Mouse (Mus musculus): ENCODE results near the gene Acad10. TPM values are rescaled to one million over a fixed set of nuclear protein-coding genes. Genes with fewer than 3 reads are reported as not detected.
"Not testable (repeated sequence)": the region's sequence is repeated elsewhere in the genome, so short reads cannot be mapped to it uniquely, and the experiment has no call there.

Gene Acad10
- polyA plus RNA-seq, 1 experiment from 2014 or later, result 1.7 TPM

DNA sequence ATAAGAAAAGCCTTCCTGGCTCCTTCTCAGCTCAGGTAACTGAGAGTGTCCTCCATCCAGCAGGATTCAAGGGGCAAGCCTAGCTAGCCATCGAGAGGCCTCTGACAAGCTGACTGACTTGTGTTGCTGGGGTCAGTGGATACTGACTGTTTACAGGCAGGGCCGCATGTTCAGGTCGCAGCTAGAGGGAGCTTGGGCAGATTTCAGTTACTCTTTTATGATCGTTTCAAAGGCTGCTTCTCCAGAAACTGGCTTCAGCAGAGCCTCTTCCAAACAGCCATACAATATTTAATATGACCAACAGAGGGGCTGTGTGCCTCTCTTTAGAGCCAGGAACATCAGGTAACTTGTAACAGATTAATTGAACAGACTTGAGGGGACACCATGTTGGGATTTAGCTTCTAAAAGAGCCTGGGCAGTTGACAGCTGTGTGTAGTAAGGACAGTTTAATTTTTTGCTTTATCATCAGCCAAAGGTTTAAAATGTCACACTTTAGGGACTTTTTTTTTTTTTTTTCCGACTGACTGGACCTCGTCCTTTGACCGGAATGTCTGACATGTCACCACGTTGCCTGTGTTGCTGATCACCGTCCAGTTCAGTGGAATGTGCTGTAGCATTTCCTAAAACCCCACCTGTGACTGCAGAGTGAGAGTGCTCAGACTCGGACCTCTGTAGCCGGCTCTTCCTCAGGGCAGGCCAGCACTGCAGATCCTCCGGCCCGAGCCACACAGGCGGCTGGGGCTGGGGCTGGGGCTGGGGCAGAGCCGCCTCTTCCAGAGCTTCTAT is 26.0 kb upstream of the Acad10 start:
- 38% methylated on average over 15 of the region's 15 CpGs for WGBS
- Histone ChIP-seq H3K27me3 (replicated peaks) (no peaks in the 10 kb centered on the region), H3K36me3 (peaks cover 68% of the 10 kb centered on the region), H3K9ac (peak overlapping the region; percentile 64), H3K4me2 (peak overlapping the region; percentile 37), H3K27ac (replicated peaks) (peak overlapping the region; percentile 72), H3K4me1 (peaks cover 40% of the 10 kb centered on the region), H3K4me3 (no peak overlapping the region), H3K9me3 (no peaks in the 10 kb centered on the region)
- ATAC-seq (ENCODE audit: extremely low read depth, insufficient number of reproducible peaks, low FRiP score, low TSS enrichment), result no peak

DNA sequence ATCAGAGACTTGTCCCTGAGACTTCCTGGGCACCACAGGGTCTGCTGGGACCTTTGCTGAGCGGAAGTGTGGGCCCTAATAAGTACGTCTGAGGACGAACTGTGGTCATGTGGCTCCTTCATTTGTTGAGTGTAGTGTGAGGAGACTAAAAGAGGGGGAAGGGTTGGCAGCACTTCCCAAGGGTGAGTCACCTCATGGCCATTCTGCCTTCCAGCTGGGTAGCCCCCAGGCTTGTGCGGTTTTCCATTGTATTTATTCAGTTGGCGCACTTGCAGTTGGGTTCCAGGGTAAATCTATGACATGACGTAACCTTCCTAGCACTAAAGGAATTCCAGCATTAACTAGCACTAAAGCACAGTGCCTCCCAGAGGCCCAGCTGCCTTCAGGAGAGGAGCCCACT is 25.2 kb upstream of the Acad10 start:
- H3K9ac ChIP-seq, result 0 out of 2 replicates have a peak overlapping the region, but pooled peaks have one; percentile 64
- 70% methylated on average over 6 of the region's 6 CpGs for WGBS
- peaks cover 76% of the 10 kb centered on the region for H3K36me3 ChIP-seq
- no peaks in the 10 kb centered on the region for H3K27me3 ChIP-seq (replicated peaks)
- H3K4me3 ChIP-seq, result no peak overlapping the region
- H3K4me2 ChIP-seq, result no peak overlapping the region
- H3K4me1 ChIP-seq, result peaks cover 37% of the 10 kb centered on the region
- ATAC-seq (ENCODE audit: extremely low read depth, insufficient number of reproducible peaks, low FRiP score, low TSS enrichment), result no peak
- H3K27ac ChIP-seq (replicated peaks), result peak overlapping the region; percentile 72
- H3K9me3 ChIP-seq, result no peaks in the 10 kb centered on the region

DNA sequence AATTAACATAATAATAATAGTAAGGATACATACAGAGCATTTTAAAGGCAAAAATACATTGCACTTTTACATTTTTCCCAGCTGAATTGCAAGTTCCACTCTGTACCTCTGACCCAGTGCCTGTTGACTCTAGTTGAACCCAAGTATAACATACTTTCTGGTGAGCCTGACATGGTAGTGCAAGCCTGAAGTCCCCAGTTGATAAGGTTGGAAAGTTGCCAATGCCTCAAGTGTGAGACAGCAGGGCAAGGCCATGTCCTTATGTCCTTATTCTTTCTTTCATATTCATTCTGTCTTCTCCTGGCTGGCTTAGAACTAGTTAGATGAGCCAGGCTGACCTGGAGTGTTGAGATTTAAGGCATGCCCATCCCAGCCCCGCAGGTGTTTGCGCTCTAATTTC is 21.9 kb upstream of the Acad10 start:
- Histone ChIP-seq H3K27ac (replicated peaks) (no peak overlapping the region; the same call in 1 of the 2 replicates), H3K4me1 (peaks cover 35% of the 10 kb centered on the region), H3K4me2 (no peak overlapping the region), H3K9me3 (no peaks in the 10 kb centered on the region), H3K27me3 (replicated peaks) (no peaks in the 10 kb centered on the region), H3K36me3 (peaks cover 99% of the 10 kb centered on the region), H3K9ac (no peak overlapping the region), H3K4me3 (no peak overlapping the region)
- WGBS, result 89% methylated on average over 2 of the region's 2 CpGs
- ATAC-seq (ENCODE audit: extremely low read depth, insufficient number of reproducible peaks, low FRiP score, low TSS enrichment), result no peak

DNA sequence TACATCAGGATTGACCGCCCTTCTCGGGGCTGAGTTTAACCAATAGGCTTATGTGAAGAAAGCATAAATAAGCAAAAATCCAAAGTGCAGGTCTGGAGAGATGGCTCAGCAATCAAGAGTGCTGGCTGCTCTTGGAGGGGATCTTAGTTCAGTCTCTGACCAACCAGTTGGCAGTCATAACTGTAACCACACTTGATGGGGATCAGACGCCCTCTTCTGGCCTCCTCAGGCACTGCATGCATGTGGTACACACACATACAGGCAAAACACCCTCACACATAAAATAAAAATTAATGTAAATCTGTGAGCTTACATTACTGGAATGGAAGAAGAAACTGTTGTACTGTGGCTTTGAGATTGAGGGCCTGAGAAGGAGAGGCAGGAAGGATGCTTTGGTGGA is 10.1 kb upstream of the Acad10 start:
- ATAC-seq (ENCODE audit: extremely low read depth, insufficient number of reproducible peaks, low FRiP score, low TSS enrichment), result no peak
- 0 out of 2 replicates have a peak, but pooled peaks cover 3% of the 10 kb centered on the region for H3K9me3 ChIP-seq
- WGBS, result 76% methylated on average over 3 of the region's 3 CpGs
- H3K4me3 ChIP-seq, result no peak overlapping the region
- H3K9ac ChIP-seq, result no peak overlapping the region
- H3K27ac ChIP-seq (replicated peaks), result no peak overlapping the region
- no peaks in the 10 kb centered on the region for H3K4me1 ChIP-seq
- peaks cover 91% of the 10 kb centered on the region for H3K36me3 ChIP-seq
- no peak overlapping the region for H3K4me2 ChIP-seq
- H3K27me3 ChIP-seq (replicated peaks), result no peaks in the 10 kb centered on the region

DNA sequence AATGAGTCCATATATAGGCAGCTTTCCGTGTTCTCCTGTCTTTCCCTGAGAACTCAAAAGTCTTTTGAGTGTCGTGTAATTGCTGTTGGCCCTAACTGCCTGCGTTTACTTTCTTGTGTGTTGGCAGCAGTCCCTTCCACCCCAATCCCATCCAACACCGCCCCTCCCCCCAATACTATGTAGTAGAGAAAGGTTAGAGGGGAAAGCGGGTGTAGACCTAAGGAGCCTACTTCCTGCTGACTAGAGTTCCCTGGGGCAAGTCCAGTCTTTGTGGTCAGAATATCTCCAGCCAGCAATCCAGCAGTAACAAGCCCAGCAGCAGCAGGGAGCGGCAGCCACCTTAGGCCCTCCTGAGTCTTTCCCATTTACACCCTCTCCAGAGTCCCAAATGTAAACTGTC is 8.1 kb upstream of the Acad10 start:
- WGBS, result 68% methylated on average over 6 of the region's 6 CpGs
- Histone ChIP-seq H3K4me1 (no peaks in the 10 kb centered on the region), H3K27ac (replicated peaks) (no peak overlapping the region), H3K4me2 (no peak overlapping the region), H3K4me3 (no peak overlapping the region), H3K9me3 (0 out of 2 replicates have a peak, but pooled peaks cover 3% of the 10 kb centered on the region), H3K36me3 (peaks cover 92% of the 10 kb centered on the region), H3K9ac (no peak overlapping the region), H3K27me3 (replicated peaks) (no peaks in the 10 kb centered on the region)
- no peak for ATAC-seq (ENCODE audit: extremely low read depth, insufficient number of reproducible peaks, low FRiP score, low TSS enrichment)

DNA sequence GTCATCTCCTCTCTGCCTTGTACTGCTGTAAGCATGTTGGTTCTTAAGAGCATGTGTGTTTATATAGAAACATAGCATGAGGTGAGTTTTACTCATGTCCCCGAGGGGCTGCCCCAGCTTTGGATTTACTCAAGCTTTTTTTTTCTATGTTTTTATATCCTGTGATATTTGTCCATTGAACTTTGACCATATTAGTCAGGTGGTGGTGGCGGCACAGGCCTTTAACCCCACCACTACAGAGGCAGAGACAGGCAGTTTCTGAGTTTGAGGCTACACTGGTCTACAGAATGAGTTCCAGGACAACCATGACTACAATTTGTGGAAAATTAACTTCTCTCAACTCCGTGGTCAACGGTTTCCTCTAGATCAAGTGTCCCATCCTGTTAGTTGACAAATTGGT is 6.8 kb upstream of the Acad10 start:
- Histone ChIP-seq H3K4me2 (no peak overlapping the region), H3K36me3 (peaks cover 92% of the 10 kb centered on the region), H3K9me3 (0 out of 2 replicates have a peak, but pooled peaks cover 3% of the 10 kb centered on the region), H3K27ac (replicated peaks) (no peak overlapping the region), H3K4me3 (no peak overlapping the region), H3K4me1 (peaks cover 2% of the 10 kb centered on the region; the same call in 1 of the 2 replicates), H3K27me3 (replicated peaks) (no peaks in the 10 kb centered on the region), H3K9ac (no peak overlapping the region)
- no peak for ATAC-seq (ENCODE audit: extremely low read depth, insufficient number of reproducible peaks, low FRiP score, low TSS enrichment)
- WGBS, result 86% methylated on average over 4 of the region's 4 CpGs

DNA sequence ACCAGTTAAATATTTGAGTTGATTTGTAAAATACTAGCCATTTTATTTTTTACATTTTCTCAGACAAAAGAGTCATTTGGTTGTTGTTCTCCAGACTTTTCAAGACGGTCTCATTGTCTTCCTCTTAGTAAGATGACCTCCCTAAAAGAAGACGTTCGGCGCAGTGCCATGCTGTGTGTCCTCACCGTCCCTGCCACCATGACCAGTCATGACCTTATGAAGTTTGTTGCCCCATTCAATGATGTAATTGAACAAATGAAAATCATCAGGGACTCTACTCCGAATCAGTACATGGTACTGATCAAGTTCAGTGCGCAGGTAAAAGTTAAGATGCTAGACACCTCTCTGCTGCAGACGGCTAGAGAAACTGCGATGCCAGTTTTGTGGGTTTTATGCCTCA is 4.7 kb upstream of the Acad10 start:
- H3K27me3 ChIP-seq (replicated peaks), result no peaks in the 10 kb centered on the region
- no peak overlapping the region for H3K4me2 ChIP-seq
- H3K9ac ChIP-seq, result no peak overlapping the region
- peaks cover 13% of the 10 kb centered on the region for H3K4me1 ChIP-seq
- H3K4me3 ChIP-seq, result no peak overlapping the region
- no peak for ATAC-seq (ENCODE audit: extremely low read depth, insufficient number of reproducible peaks, low FRiP score, low TSS enrichment)
- H3K36me3 ChIP-seq, result peaks cover 77% of the 10 kb centered on the region
- H3K27ac ChIP-seq (replicated peaks), result no peak overlapping the region
- WGBS, result 94% methylated on average over 9 of the region's 9 CpGs
- no peaks in the 10 kb centered on the region for H3K9me3 ChIP-seq

DNA sequence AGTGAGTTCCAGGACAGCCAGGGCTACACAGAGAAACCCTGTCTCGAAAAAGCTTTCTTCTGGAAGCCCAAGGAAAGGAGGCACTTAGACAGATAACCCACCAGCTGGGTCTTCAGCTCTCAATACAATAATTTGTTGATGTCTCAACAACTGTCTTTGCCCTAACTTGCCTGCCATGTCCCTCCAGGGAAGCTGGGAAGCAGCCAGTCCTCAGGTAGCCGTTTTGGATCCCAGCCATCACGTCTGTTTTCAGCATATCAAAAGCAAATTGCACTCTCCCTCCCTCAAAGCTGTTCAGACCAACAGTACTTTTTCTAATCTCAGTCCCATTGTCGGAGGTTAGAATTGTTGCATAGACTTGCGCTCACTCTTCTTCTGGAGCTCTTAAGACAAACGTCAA is 3.8 kb upstream of the Acad10 start:
- Histone ChIP-seq H3K27ac (replicated peaks) (no peak overlapping the region), H3K4me2 (no peak overlapping the region), H3K9me3 (no peaks in the 10 kb centered on the region), H3K9ac (no peak overlapping the region), H3K27me3 (replicated peaks) (no peaks in the 10 kb centered on the region), H3K36me3 (peaks cover 70% of the 10 kb centered on the region), H3K4me3 (no peak overlapping the region), H3K4me1 (peaks cover 18% of the 10 kb centered on the region)
- no peak for ATAC-seq (ENCODE audit: extremely low read depth, insufficient number of reproducible peaks, low FRiP score, low TSS enrichment)
- WGBS, result 80% methylated on average over 6 of the region's 6 CpGs

DNA sequence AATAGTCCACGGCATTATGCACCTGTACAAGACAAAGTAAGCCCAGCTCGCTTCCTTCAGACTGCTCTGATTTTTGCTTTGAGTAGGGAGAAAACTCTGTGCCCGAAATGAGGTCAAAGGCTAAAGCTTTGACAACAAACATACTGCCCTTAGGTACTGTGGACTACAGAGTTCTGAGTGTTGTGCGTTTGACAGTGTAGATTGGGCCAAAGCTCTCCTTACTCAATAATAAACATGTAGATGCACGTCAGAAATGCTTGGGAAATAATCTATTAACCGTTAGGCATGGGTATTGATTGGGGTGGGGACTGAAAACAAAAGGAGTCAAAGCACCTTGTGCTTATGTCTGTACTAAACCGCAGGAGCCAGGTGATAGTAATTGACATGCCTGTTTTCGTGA is 3.1 kb upstream of the Acad10 start:
- ATAC-seq (ENCODE audit: extremely low read depth, insufficient number of reproducible peaks, low FRiP score, low TSS enrichment), result no peak
- H3K4me3 ChIP-seq, result no peak overlapping the region

DNA sequence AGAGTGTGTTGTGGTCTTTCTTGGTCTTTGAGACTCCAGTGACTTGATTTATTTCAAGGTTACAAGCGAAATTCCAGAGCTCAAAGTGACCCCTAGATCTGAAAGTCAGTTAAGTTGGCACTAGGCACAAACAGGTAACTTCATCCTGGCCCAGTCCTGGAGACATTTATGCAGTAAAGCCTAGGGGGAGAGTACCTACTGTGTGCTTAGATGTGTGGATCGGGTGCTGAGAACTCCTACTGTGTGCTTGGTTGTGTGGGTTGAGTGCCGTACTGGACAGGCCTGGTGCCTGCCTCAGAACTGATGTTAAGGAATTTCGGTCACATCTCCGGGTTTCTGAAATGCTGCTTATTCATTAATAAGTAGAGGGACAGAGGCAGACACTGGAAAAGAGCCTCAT is 1.2 kb upstream of the Acad10 start:
- no peaks in the 10 kb centered on the region for H3K27me3 ChIP-seq (replicated peaks)
- H3K9me3 ChIP-seq, result no peaks in the 10 kb centered on the region
- no peak for ATAC-seq (ENCODE audit: extremely low read depth, insufficient number of reproducible peaks, low FRiP score, low TSS enrichment)
- no peak overlapping the region for H3K27ac ChIP-seq (replicated peaks)
- H3K4me1 ChIP-seq, result peaks cover 18% of the 10 kb centered on the region
- peak overlapping the region; percentile 92 for H3K4me2 ChIP-seq
- H3K36me3 ChIP-seq, result peaks cover 45% of the 10 kb centered on the region
- WGBS, result 84% methylated on average over 5 of the region's 5 CpGs
- H3K4me3 ChIP-seq, result peak overlapping the region; percentile 99
- H3K9ac ChIP-seq, result peak overlapping the region; percentile 98

More for the DNA sequence above, 3.1 kb upstream of the Acad10 start:
- no peak overlapping the region for H3K9ac ChIP-seq
- 84% methylated on average over 8 of the region's 8 CpGs for WGBS
- peaks cover 18% of the 10 kb centered on the region for H3K4me1 ChIP-seq
- H3K27me3 ChIP-seq (replicated peaks), result no peaks in the 10 kb centered on the region
- no peaks in the 10 kb centered on the region for H3K9me3 ChIP-seq
- H3K4me2 ChIP-seq, result no peak overlapping the region
- peaks cover 64% of the 10 kb centered on the region for H3K36me3 ChIP-seq
- H3K27ac ChIP-seq (replicated peaks), result no peak overlapping the region

DNA sequence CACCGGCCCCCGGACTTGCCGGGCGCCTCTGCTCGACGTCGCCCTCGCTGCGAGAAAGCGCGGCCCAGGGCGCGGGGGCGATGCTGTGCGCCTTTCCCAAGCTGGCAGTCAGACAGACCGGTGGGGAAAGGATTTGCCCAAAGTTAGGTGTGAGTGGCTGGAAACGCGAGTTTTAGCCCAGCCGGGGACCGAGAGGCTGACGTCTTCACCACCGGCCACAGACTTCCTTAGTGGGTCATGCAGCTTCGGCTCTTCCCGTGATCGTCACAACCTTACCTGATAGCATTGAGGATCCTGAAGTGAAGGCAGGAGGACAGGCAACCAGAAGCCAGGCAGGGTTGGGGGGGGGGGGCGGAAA is 562 bp upstream of the Acad10 start:
- Histone ChIP-seq H3K4me1 (peaks cover 18% of the 10 kb centered on the region), H3K36me3 (peaks cover 38% of the 10 kb centered on the region), H3K4me2 (peak overlapping the region; percentile 92), H3K27ac (replicated peaks) (peak overlapping the region; percentile 61), H3K9ac (peak overlapping the region; percentile 98), H3K4me3 (peak overlapping the region; percentile 99), H3K27me3 (replicated peaks) (no peaks in the 10 kb centered on the region), H3K9me3 (no peaks in the 10 kb centered on the region)
- ATAC-seq (ENCODE audit: extremely low read depth, insufficient number of reproducible peaks, low FRiP score, low TSS enrichment), result no peak
- under 1% methylated on average over 25 of the region's 26 CpGs for WGBS

DNA sequence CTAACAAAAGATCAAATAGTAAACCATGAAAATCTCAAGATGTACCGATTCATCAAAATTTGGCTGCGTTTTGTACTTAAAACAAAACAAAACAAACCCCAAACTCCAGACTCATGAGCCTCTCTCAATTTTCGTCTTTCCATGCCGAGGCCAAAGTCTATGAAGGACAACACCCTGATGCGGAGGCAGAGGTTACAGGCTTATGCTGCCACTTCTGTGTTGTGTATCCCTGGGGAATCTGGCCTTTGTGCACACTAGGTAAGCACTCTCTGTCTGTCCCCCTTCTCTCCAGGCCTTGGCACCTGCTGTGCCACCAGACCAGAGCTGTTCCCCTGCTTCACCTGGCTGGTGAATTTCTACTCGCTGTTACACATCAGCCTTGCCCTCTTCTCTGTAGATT is 2.7 kb downstream of the Acad10 start:
- not testable (repeated sequence) for H3K9ac ChIP-seq; H3K36me3 ChIP-seq; ATAC-seq (ENCODE audit: extremely low read depth, insufficient number of reproducible peaks, low FRiP score, low TSS enrichment); H3K4me3 ChIP-seq; H3K27ac ChIP-seq (replicated peaks); H3K27me3 ChIP-seq (replicated peaks); H3K9me3 ChIP-seq; H3K4me2 ChIP-seq
- H3K4me1 ChIP-seq, result peaks cover 18% of the 10 kb centered on the region
- 79% methylated on average over 6 of the region's 6 CpGs for WGBS
